In genomic region chr5:62574336-62574844, GRCm38 (mm10) we compare ENCODE assay signal across 26 mouse cellular contexts.
A peak's percentile ranks its signal among the peaks of the same experiment; 100 is the strongest.
DNase-seq lines count a peak whose midpoint lies in the region; ATAC-seq lines count a peak whose summit lies in the region.
"Had no signal": no experiment of that assay in that cellular context is flagged by ENCODE, and none has a peak within 500 bp of the region (broad histone marks: within the 10 kb centered on the region; RNA-seq: fewer than 3 reads in every experiment).

No protein-coding gene starts in this region.

- ATAC-seq in common myeloid progenitor, adult 5-6 weeks (replicated peaks; ENCODE audit: low read depth, poor library complexity, severe bottlenecking), result peak; percentile 94
- peak; percentile 96 for ATAC-seq in megakaryocyte progenitor cell, adult 5-6 weeks (replicated peaks; ENCODE audit: poor library complexity)
- ATAC-seq: forebrain, postnatal 0 days; intestine, embryonic 15.5 days; Patski had no signal

- DNase-seq in 416B (ENCODE audit: low read depth), result peak; percentile 54
- DNase-seq in CD4-positive, CD25-positive, alpha-beta regulatory T cell, adult 2 months (ENCODE audit: low read depth, low spot score), result peak; percentile 26
- DNase-seq in heart, adult 9 months (ENCODE audit: low spot score in 2 of 2), result no peak
- DNase-seq in testis, postnatal 14 days (ENCODE audit: low spot score), result no peak
- DNase-seq in heart, adult 18-20 months, result no peak
- DNase-seq in heart, embryonic 10.5 days (ENCODE audit: low spot score), result no peak
- DNase-seq: adrenal gland, adult 8-10 months; cerebellum, adult 18-20 months; cerebellum, postnatal 14 days; forebrain, postnatal 0 days; gastrocnemius, postnatal 14 days; heart, postnatal 14 days; layer of hippocampus, adult 9-11 months; liver, embryonic 13.5 days; lung, adult 2 months; right cerebral cortex, postnatal 14 days had no signal

- no peaks in the 10 kb centered on the region for H3K36me3 ChIP-seq in heart, embryonic 10.5 days
- H3K36me3 ChIP-seq: embryonic facial prominence, embryonic 12.5 days; G1E; heart, embryonic 13.5 days; intestine, embryonic 15.5 days; liver, embryonic 13.5 days had no signal

- H3K4me3 ChIP-seq in heart, embryonic 10.5 days, result no peak overlapping the region
- H3K4me3 ChIP-seq: embryonic facial prominence, embryonic 12.5 days; heart, embryonic 13.5 days; intestine, embryonic 15.5 days; left cerebral cortex, adult 2 months; liver, embryonic 13.5 days had no signal

- H3K4me1 ChIP-seq in heart, embryonic 10.5 days, result no peaks in the 10 kb centered on the region
- H3K4me1 ChIP-seq: embryonic facial prominence, embryonic 12.5 days; heart, embryonic 13.5 days; intestine, embryonic 15.5 days; liver, embryonic 13.5 days had no signal

- H3K9me3 ChIP-seq in heart, embryonic 10.5 days, result no peaks in the 10 kb centered on the region
- H3K9me3 ChIP-seq: embryonic facial prominence, embryonic 12.5 days; heart, embryonic 13.5 days; intestine, embryonic 15.5 days; liver, embryonic 13.5 days had no signal

- no peaks in the 10 kb centered on the region for H3K27me3 ChIP-seq in heart, embryonic 10.5 days (ENCODE audit: insufficient read depth, poor library complexity, severe bottlenecking)
- H3K27me3 ChIP-seq: embryonic facial prominence, embryonic 12.5 days; heart, embryonic 13.5 days; intestine, embryonic 15.5 days; liver, embryonic 13.5 days had no signal

- WGBS in heart, embryonic 10.5 days, result 90% methylated on average over 3 of the region's 3 CpGs

- H3K27ac ChIP-seq in heart, embryonic 10.5 days, result no peak overlapping the region
- H3K27ac ChIP-seq: embryonic facial prominence, embryonic 12.5 days; heart, embryonic 13.5 days; hindbrain, embryonic 14.5 days; intestine, embryonic 15.5 days; kidney, postnatal 0 days; left cerebral cortex, adult 2 months; liver, embryonic 13.5 days had no signal

Comparison
In these comparisons a context has a peak if more than half of its experiments do, and no peak if none do; other contexts are left out.
1. DNase-seq: peak in 416B (single experiment) and CD4-positive, CD25-positive, alpha-beta regulatory T cell, adult 2 months (single experiment); none in heart, adult 9 months (0 of 2), testis, postnatal 14 days (single experiment), heart, adult 18-20 months (0 of 2) and heart, embryonic 10.5 days (single experiment).